Mouse (Mus musculus): ENCODE results near the gene Unc5cl.

The Unc5cl gene

GRCm38 (mm10) chr17:48432158-48432980 lies 22.3 kb upstream of the Unc5cl start, which contains the start of gene Apobec2:
Gene Apobec2 (minus strand): TSS chr17:48432930.
- no peak for DNase-seq (ENCODE audit: low read depth, low spot score)

GRCm38 (mm10) chr17:48433006-48433655 lies 21.6 kb upstream of the Unc5cl start:
- DNase-seq (ENCODE audit: low read depth, low spot score) = no peak

- no peak for DNase-seq (ENCODE audit: low read depth, low spot score)
These were observed 20.9 kb upstream of the Unc5cl start for GRCm38 (mm10) chr17:48433689-48434330.

- DNase-seq (ENCODE audit: low read depth, low spot score) = no peak
These were observed 20.2 kb upstream of the Unc5cl start for GRCm38 (mm10) chr17:48434479-48434878.

- no peak for DNase-seq (ENCODE audit: low read depth, low spot score)
These were observed 18.2 kb upstream of the Unc5cl start for GRCm38 (mm10) chr17:48436487-48436886.

GRCm38 (mm10) chr17:48437421-48437911 lies 17.2 kb upstream of the Unc5cl start:
- peak; percentile 82 for DNase-seq (ENCODE audit: low read depth, low spot score)

- peak; percentile 44 for DNase-seq (ENCODE audit: low read depth, low spot score)
These were observed 11.8 kb upstream of the Unc5cl start for GRCm38 (mm10) chr17:48442745-48443457.

- no peak for DNase-seq (ENCODE audit: low read depth, low spot score)
These were observed 11.1 kb upstream of the Unc5cl start for GRCm38 (mm10) chr17:48443542-48444145.

GRCm38 (mm10) chr17:48447675-48448074 lies 7.0 kb upstream of the Unc5cl start:
- DNase-seq (ENCODE audit: low read depth, low spot score) = no peak

- no peak for DNase-seq (ENCODE audit: low read depth, low spot score)
These were observed 3.9 kb upstream of the Unc5cl start for GRCm38 (mm10) chr17:48450666-48451352.

- no peak for DNase-seq (ENCODE audit: low read depth, low spot score)
These were observed 3.4 kb upstream of the Unc5cl start, which contains the start of gene Tspo2 for GRCm38 (mm10) chr17:48451353-48451675. Gene Tspo2 (minus strand): TSS chr17:48451522.

GRCm38 (mm10) chr17:48451753-48452444 lies 2.8 kb upstream of the Unc5cl start:
- DNase-seq (ENCODE audit: low read depth, low spot score) = no peak

- DNase-seq (ENCODE audit: low read depth, low spot score) = no peak
These were observed 1.2 kb upstream of the Unc5cl start for GRCm38 (mm10) chr17:48453489-48453888.

- no peak for DNase-seq (ENCODE audit: low read depth, low spot score)
These were observed 511 bp upstream of the Unc5cl start for GRCm38 (mm10) chr17:48454190-48454589.

GRCm38 (mm10) chr17:48455955-48456354 lies 1.3 kb downstream of the Unc5cl start:
- no peak for DNase-seq (ENCODE audit: low read depth, low spot score)

- no peak for DNase-seq (ENCODE audit: low read depth, low spot score)
These were observed 3.4 kb downstream of the Unc5cl start for GRCm38 (mm10) chr17:48457971-48458653.

GRCm38 (mm10) chr17:48462096-48462495 lies 7.4 kb downstream of the Unc5cl start:
- DNase-seq (ENCODE audit: low read depth, low spot score) = no peak

- DNase-seq (ENCODE audit: low read depth, low spot score) = no peak
These were observed 8.7 kb downstream of the Unc5cl start for GRCm38 (mm10) chr17:48463391-48463790.

GRCm38 (mm10) chr17:48466769-48467394 lies 12.2 kb downstream of the Unc5cl start:
- no peak for DNase-seq (ENCODE audit: low read depth, low spot score)
